Mouse (Mus musculus) c-Kit-positive CD71-negative TER-119-negative erythroid progenitor cells, embryonic 14.5 days (primary cell): ENCODE data around the gene Plpp7.

Source experiments
- DNase-seq: peaks from one replicate; pipeline ENCODE4 v3.0.0-alpha.2; 2013; ENCODE audit warnings: low read depth

Plpp7 gene

DNA sequence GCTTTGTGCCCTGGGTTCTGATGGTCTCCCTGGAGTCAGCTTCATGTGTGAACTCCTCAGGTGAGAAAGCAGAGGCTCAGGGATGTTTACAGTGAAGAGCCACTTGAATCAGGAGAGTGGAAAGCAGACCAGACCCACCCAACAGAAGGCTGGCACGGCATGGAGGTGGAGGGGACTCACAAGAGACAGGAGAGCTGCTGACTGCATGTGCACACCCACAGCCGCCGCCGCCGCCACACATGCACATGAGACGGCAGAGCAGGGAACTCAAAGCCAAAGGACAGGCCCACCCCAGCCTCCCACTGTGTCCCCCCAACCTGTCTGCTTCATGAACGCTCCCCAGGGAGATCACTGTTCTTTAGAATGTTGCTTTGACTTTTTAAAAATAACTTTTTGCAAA is 8.8 kb downstream of the Plpp7 start:
- DNase-seq, result no peak

GRCm38 (mm10) chr2:32105117-32105913 is 10.0 kb downstream of the Plpp7 start:
- DNase-seq, result no peak

- no peak for DNase-seq
Observed at GRCm38 (mm10) chr2:32105930-32106329, 10.6 kb downstream of the Plpp7 start.

DNA sequence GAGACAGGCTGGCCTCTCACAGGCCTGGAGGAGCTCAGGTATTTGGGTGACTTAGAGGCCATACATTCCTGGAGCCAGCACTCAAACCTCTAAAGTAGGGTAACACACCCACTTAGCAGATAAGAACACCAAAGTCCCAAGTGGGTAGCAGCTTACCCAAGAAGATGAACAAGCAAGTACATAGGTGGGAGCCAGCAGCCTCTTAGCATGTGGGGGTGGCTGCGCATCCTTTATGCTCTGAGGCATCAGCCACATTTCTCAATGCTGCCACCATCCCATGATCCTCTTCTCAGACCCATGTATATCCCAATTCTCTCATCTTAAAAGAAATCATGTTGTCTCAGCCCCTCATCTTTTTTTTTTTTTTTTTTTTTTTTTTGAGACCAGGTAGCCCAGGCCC is 15.9 kb downstream of the Plpp7 start:
- DNase-seq, result no peak

GRCm38 (mm10) chr2:32112548-32112947 is 17.2 kb downstream of the Plpp7 start:
- no peak for DNase-seq

DNA sequence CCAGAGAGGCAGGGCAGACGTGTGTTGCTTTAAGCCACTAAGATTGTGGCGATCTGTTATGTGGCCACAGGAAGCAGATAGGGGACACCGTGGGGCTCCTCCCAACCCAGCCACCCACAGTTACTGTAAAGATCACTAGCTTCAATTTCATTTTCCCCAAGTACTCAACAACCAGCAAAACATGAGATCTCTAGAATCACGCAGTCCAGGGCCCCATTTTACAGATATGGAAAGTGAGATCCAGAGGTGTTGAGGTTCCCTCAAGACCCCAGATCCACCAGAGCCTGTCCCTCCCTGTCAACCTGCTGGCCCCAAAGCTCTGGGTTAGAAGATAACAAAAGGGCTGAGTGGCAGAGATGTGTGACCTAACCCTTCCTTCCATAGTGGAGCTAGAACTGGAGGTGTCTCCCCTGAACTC is 20.5 kb downstream of the Plpp7 start:
- DNase-seq, result no peak

DNA sequence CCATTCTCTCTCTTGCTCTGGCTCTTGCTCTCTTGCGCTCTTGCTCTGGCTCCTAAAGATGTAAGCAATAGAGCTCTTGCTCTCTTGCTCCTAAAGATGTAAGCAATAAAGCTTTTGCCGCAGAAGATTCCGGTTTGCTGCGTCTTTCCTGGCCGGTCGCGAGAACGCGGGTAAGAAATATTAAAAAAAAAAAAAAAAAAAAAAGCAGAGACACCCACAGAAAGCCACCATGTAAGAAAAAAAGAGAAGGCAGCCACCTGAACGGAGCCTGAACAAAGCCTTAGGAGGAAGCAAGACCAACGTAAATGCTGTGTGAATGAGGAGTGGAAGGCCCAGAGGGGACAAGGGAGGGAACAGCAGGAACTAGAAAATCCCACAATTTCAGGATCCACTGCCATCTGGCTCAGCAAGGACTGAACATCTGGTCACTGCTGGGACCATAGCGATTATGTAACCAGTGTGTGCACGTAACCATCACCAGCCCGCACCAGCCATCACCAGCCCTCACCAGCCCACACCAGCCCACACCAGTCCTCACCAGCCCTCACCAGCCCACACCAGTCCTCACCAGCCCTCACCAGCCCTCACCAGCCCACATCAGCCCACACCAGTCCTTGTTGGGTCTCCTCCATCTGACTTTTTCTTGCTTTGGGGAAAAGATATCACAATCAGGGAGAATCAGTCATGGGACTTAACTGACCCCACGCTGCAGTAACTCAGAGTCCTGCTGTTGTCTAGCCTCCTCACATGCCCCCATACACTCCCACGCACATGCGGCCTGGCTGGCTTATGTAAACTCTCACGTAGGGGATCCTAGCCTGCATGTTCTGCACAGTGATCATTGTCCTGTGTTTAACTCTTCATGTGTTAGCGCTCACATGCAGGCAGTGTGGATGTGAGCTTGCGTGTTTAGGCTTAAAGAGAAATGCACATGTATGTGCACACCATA is 24.7 kb downstream of the Plpp7 start:
- no peak for DNase-seq

DNA sequence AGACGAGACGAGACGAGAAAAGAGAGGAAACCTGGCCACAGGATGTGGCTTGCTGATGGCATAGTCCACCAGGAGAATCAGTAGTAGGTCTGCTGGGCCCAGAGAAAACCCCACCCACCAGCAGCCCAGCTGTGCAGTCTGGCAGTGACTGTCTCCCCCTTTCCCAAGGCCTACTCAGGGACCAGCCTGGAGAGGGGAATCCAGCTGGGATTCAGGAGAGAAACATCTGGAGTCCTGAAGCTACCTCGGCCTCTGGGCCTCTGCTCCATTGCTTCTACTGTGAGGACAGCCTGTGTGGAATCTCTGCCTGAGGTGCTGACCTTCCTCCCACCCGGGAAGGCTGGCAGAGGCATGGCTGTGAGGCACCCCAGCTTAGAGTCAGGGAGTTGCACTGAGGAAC is 25.8 kb downstream of the Plpp7 start:
- DNase-seq, result no peak

- DNase-seq, result no peak
Observed at GRCm38 (mm10) chr2:32121785-32122184, 26.5 kb downstream of the Plpp7 start.

DNA sequence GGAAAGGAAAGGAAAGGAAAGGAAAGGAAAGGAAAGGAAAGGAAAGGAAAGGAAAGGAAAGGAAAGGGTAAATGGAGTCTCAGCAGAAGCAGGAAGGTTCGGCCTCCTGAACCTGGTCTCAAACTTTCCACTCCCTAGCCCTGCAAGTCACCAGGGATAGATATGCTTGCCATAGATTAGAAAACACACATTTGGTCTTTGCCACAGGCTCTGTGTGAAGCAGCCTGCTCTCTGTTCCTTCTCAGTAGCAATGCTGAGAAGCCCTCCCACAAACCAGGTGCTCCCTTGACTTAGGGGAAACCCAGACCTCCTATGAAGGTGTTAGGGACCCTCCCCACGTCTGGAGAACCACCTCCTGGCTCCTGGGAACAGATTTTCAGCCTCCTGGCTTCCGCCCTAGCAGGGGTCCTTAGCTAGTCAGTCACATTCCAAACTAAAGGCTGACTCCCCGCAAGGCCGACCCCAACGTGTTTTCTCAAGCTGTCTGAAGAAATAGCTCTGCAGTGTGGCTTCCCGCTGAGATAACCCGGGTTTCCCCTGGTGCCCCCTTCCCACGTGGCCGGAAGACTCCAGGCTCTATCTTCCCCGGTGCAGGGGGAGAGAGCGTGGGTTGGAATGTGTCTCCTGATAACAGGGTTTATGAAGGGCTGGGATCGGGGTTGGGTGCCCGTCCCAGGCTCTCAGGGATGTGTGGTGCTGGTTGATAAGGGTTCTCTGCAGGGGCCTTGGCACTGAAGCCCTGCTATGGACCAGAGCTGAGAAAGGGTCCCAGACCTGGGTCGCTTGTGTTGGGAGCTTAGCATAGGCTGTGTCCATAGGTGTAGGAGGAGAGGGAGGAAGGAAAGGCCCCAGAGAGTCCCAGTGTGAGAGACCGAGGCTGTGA is 32.6 kb downstream of the Plpp7 start:
- DNase-seq, result peak; percentile 81

- no peak for DNase-seq
Observed at GRCm38 (mm10) chr2:32128536-32128841, 33.2 kb downstream of the Plpp7 start.

- no peak for DNase-seq
Observed at GRCm38 (mm10) chr2:32129383-32130074, 34.2 kb downstream of the Plpp7 start.

- peak; percentile 73 for DNase-seq
Observed at GRCm38 (mm10) chr2:32130435-32130834, 35.1 kb downstream of the Plpp7 start.

DNA sequence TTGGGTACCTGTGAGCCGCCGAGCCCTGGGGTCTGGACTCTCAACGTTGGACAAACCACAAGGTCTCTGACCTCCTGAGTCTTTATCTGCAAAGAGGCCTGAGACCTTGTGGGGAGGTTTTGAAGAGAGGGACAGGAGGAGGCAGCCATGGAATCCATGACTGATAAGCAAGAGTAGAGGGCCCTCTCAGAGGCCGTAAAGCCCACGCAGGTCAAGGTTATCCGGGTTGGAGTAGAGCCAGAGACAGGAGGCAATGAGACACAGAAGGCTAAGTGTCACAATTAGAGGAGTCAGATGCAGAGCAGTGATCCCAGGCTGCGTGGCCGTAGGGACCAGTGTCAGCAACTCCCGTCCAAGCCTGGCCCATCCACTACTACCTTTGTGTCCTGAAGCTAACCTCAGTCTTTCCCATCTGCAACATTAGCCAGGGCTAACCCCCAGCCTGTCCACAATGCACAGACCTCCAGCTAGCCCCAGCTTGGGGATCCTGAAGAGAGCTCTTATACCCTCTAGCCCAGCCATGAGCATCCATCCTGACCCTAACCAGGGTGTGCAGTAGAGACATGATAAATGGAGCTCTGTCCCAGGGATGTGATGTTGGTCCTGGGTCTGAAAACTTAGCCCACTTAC is 36.0 kb downstream of the Plpp7 start:
- DNase-seq, result no peak

- no peak for DNase-seq
Observed at GRCm38 (mm10) chr2:32131866-32132566, 36.7 kb downstream of the Plpp7 start.

- peak; percentile 76 for DNase-seq
Observed at GRCm38 (mm10) chr2:32132567-32132992, 37.3 kb downstream of the Plpp7 start.

DNA sequence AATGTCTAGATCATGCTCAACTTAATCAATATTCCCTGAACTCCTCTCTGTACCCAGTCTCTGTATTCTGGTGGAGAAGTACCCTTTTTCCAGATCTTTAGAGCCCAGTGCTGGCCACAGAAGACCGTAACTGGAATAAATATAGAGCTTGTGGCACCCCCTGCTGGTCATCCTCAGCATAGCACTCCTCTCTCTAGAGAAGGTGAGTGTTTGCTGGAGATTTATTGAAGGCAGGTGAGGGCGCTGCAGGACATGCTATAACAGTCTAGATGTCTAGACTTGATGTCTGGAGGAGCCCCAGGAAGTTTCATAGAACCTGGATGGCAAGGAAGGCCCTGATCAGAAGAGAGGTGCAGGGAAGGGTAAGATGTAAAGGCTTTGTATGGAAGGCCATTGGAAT is 38.7 kb downstream of the Plpp7 start:
- DNase-seq, result peak; percentile 90

GRCm38 (mm10) chr2:32137667-32138266 is 42.4 kb downstream of the Plpp7 start:
- DNase-seq, result peak; percentile 100

GRCm38 (mm10) chr2:32139377-32139776 is 44.0 kb downstream of the Plpp7 start:
- no peak for DNase-seq

GRCm38 (mm10) chr2:32140498-32140934 is 45.2 kb downstream of the Plpp7 start:
- no peak for DNase-seq
